Mouse (Mus musculus) C2C12 (cell line): ENCODE measurements around the gene Upk1b.

ENCODE experiments used
- CEBPB ChIP-seq: IDR thresholded peaks from one replicate; pipeline ENCODE4 v1.6.1; 2011; ENCODE audit warnings: low read depth, mild to moderate bottlenecking, control low read depth, moderate library complexity
- CTCF ChIP-seq: IDR thresholded peaks from one replicate; pipeline ENCODE4 v1.5.1; 2011; ENCODE audit not compliant: control insufficient read depth, insufficient read depth, insufficient read length
- MAX ChIP-seq: IDR thresholded peaks from one replicate; pipeline ENCODE4 v1.6.1; 2011; ENCODE audit warnings: mild to moderate bottlenecking, control low read depth
- MYOG ChIP-seq: IDR thresholded peaks from one replicate; pipeline ENCODE4 v1.6.1; 2011; ENCODE audit not compliant: control insufficient read depth, insufficient read length; ENCODE audit errors: extremely low read depth

DNA sequence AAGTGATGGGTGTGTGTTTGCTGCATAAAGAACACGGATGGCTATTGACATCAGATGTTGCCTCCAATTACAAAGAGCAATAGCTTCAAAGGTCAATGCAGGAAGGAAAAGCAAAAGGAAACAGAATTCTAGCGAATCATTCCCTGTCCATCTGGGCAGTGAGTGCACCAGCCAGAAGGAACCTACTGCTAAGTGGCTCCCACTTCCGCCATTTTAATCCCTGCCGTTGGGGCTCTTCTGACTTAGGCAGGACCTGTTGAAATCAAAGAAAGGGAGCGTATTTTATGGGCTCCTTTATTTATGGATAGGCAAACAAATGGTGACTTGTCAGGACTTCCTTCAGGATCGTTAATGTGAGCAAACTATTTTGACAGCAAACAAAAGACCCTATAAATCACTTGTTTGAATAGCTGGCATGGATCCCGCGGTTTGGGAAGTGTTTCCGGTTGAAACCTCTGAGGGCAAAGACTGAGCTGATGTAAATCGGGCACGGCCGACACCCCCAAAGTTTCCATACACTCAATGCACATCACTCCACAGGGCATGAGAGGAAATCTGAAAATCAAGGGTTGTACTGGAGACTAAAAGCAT is 27.1 kb downstream of the Upk1b start:
- no peak for TF ChIP-seq CTCF
- no peak for TF ChIP-seq MAX
- TF ChIP-seq MYOG: no peak
- no peak for TF ChIP-seq CEBPB
